Mouse (Mus musculus) thymus, adult 2 months (tissue): ENCODE measurements at regions not wholly inside any gene's neighbourhood (a gene's known extent, or its start where the extent isn't known, plus 50 kb on each side); places are given as distances from the start of the nearest gene placed in this dataset.

Experiments used
- CTCF ChIP-seq: fragments of 200-500 bp; IDR thresholded peaks from 2 replicates; pipeline ENCODE4 v1.5.1; 2012; ENCODE audit warnings: mild to moderate bottlenecking, control low read depth, low read length, moderate library complexity, borderline replicate concordance; ENCODE audit not compliant: control insufficient read depth, poor library complexity, insufficient read depth; ENCODE audit errors: extremely low read depth
- POLR2A ChIP-seq: fragments of 200-500 bp; IDR thresholded peaks from 2 replicates; pipeline ENCODE4 v1.6.1; 2012; ENCODE audit warnings: mild to moderate bottlenecking, low read length, control low read depth, moderate library complexity; ENCODE audit not compliant: control insufficient read depth, poor library complexity, insufficient read depth; ENCODE audit errors: extremely low read depth

- TF ChIP-seq CTCF (no peak), POLR2A (no peak)
Measured at GRCm38 (mm10) chr6:54760541-54760940, 56.2 kb upstream of the Znrf2 start.
